12 mouse cellular contexts compared by ENCODE assay signal in the genomic region with DNA sequence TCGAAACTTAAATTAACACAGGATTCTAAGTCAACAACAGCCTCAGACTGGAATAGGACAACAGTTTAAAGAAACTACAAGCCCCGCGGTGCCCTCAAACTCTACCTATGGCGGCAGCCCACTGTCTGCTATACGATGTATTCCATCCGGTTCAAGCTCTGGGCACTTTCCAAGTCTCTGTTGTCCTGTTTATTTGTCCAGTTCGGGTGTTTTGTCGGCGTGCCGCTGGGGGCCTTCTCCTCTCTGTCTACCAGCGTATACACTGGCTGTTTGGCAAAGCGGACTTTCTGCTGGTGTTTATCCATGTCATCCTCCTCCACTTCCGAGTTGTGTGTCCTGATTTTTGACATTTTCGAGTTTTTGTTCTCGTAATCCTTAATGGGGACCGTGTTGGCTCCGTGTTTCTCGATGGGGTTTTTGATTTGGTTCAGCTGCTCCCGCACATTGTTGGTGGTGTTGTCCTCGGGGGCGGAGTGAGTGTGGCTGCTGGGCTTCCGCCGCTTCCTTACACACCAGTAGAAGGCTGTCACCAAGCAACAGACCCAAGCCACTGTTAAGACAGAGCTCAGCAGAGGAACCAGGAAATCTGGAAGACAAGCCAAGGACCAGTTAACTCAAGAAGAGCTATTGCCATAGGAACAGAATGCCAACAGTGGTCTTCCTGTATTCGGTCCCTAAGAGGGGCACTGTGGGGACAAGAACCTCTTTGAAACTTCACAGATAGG. TPM values are rescaled to one million over a fixed set of nuclear protein-coding genes. Genes with fewer than 3 reads are reported as not detected.
DNase-seq lines count a peak whose midpoint lies in the region; TF ChIP-seq lines count a peak whose summit lies in the region.
"Had no signal": no experiment of that assay in that cellular context is flagged by ENCODE, and none has a peak within 500 bp of the region (broad histone marks: within the 10 kb centered on the region; RNA-seq: fewer than 3 reads in every experiment).

No protein-coding gene starts in this region.

- no peaks in the 10 kb centered on the region for H3K4me1 ChIP-seq in spleen, adult 2 months (ENCODE audit: control insufficient read depth, insufficient read depth, insufficient read length)
- peaks cover 51% of the 10 kb centered on the region for H3K4me1 ChIP-seq in limb, embryonic 10.5 days

- no peaks in the 10 kb centered on the region for H3K36me3 ChIP-seq in spleen, adult 2 months (ENCODE audit: control insufficient read depth, insufficient read depth, low read length)
- H3K36me3 ChIP-seq in limb, embryonic 10.5 days = peaks cover 48% of the 10 kb centered on the region

- peak overlapping the region; percentile 7; the same call in 1 of the 2 replicates for H3K4me3 ChIP-seq in gastrocnemius, adult 2 months
- H3K4me3 ChIP-seq in spleen, adult 2 months (ENCODE audit: extremely low read depth, insufficient read depth, insufficient read length) = no peak overlapping the region
- no peak overlapping the region for H3K4me3 ChIP-seq in limb, embryonic 10.5 days
- H3K4me3 ChIP-seq: heart, adult 2 months; limb, embryonic 15.5 days; midbrain, embryonic 10.5 days had no signal

- intact Hi-C loops in gastrocnemius, adult 2 months (cut with DNase I) = no loop called here
- intact Hi-C loops in gastrocnemius, postnatal 14 days (cut with DNase I; ENCODE audit: low total_unique reads) = no loop called here
- intact Hi-C loops in left cerebral cortex, postnatal 25 days (cut with DNase I) = no loop called here

- WGBS in spleen, adult 2 months = 86% methylated on average over 24 of the region's 24 CpGs
- WGBS in limb, embryonic 10.5 days = 94% methylated on average over 24 of the region's 24 CpGs

- no peak for TF ChIP-seq POLR2A in spleen, adult 2 months (IDR thresholded peaks at IDR 0.05; ENCODE audit: low read depth, low read length)

- H3K9me3 ChIP-seq in limb, embryonic 10.5 days (replicated peaks) = no peaks in the 10 kb centered on the region
- H3K9me3 ChIP-seq: limb, embryonic 15.5 days; midbrain, embryonic 10.5 days had no signal

- no peaks in the 10 kb centered on the region for H3K27me3 ChIP-seq in spleen, adult 2 months (ENCODE audit: control insufficient read depth, insufficient read depth, low read length)
- H3K27me3 ChIP-seq in limb, embryonic 10.5 days (ENCODE audit: low read depth, poor library complexity, severe bottlenecking) = 0 out of 2 replicates have a peak, but pooled peaks cover 11% of the 10 kb centered on the region
- H3K27me3 ChIP-seq: limb, embryonic 15.5 days had no signal

- TF ChIP-seq CTCF in gastrocnemius, adult 2 months (IDR thresholded peaks at IDR 0.05) = no peak
- no peak for TF ChIP-seq CTCF in spleen, adult 2 months (IDR thresholded peaks at IDR 0.05; ENCODE audit: extremely low read depth, insufficient read depth, insufficient read length, insufficient replicate concordance)

- 0 out of 2 replicates have a peak overlapping the region, but pooled peaks have one; percentile 9 for H3K27ac ChIP-seq in gastrocnemius, adult 2 months
- peak overlapping the region; percentile 32; the same call in 1 of the 2 replicates for H3K27ac ChIP-seq in spleen, adult 2 months (ENCODE audit: insufficient read depth, low read length)
- H3K27ac ChIP-seq in limb, embryonic 10.5 days = no peak overlapping the region
- H3K27ac ChIP-seq: heart, adult 2 months; limb, embryonic 15.5 days; midbrain, embryonic 10.5 days had no signal

- DNase-seq in gastrocnemius, adult 2 months = no peak
- DNase-seq in gastrocnemius, postnatal 14 days = no peak
- no peak for DNase-seq in spleen, adult 2 months (ENCODE audit: low read depth in 1 of 2, low spot score in 2 of 2)
- DNase-seq in spleen, postnatal 4 days (ENCODE audit: low spot score in 2 of 2) = no peak
- peak; percentile 55 to 60 for DNase-seq in left cerebral cortex, postnatal 25 days (ENCODE audit: low spot score in 2 of 2)
- peak; percentile 16 for DNase-seq in telencephalon, adult 2 months (ENCODE audit: low read depth, low spot score)
- no peak for DNase-seq in limb, embryonic 10.5 days (ENCODE audit: low spot score)
- no peak for DNase-seq in embryo, embryonic 10.5 days (ENCODE audit: low spot score)
- DNase-seq: cerebellum, postnatal 36 days had no signal

RNA-seq across cellular contexts. Expression of a gene that starts 33.4 kb away (rescaled TPM):
- 1 to 10 TPM; 5.3 to 6.7 TPM for total RNA-seq in gastrocnemius, adult 2 months (2021)
- 10 to 100 TPM in 1 of 2 experiments, 1 to 10 TPM in 1; 9.5 to 11.4 TPM for total RNA-seq in gastrocnemius, postnatal 14 days (2021)
- polyA plus RNA-seq in spleen, adult 2 months (2012; rRNA removed) = 4.3 and 4.6 TPM in 2 replicates
- total RNA-seq in left cerebral cortex, postnatal 25 days (2021) = 1 to 10 TPM; 4.2 to 6.0 TPM
- 7.6 and 14.7 TPM in 2 replicates for polyA plus RNA-seq in limb, embryonic 10.5 days (2016; fragmentation: Nextera tagmentation; extraction: Ambion mirVana)

Comparison
In these comparisons a context has a peak if more than half of its experiments do, and no peak if none do; other contexts are left out.
1. DNase-seq: peak in left cerebral cortex, postnatal 25 days (2 of 2) and telencephalon, adult 2 months (single experiment); none in gastrocnemius, adult 2 months (single experiment), gastrocnemius, postnatal 14 days (single experiment), spleen, adult 2 months (0 of 2), spleen, postnatal 4 days (0 of 2), limb, embryonic 10.5 days (single experiment) and embryo, embryonic 10.5 days (single experiment).